Mouse (Mus musculus) neural tube, embryonic 14.5 days (tissue): Measurements from ENCODE around the gene Stag2. TPM values are rescaled to one million over a fixed set of nuclear protein-coding genes. Genes with fewer than 3 reads are reported as not detected.

Experiments used
- ATAC-seq: fragments of 200-750 bp; cut with Nextera tagmentation; 2 replicates; pipeline ENCODE4 v1.8.0; 2017; ENCODE audit warnings: low read depth, mild to moderate bottlenecking, moderate TSS enrichment, moderate library complexity
- H3K27ac ChIP-seq: fragments of 300-500 bp; sonication (generic); 2 replicates; pipeline ENCODE4 v1.5.1; 2014; ENCODE audit warnings: low read depth, mild to moderate bottlenecking, control low read depth, low read length, moderate library complexity, mixed read lengths
- H3K27me3 ChIP-seq: fragments of 300-500 bp; sonication (generic); 2 replicates; pipeline ENCODE4 v1.6.1; 2014; ENCODE audit warnings: low read length; ENCODE audit not compliant: control insufficient read depth, insufficient read depth
- H3K36me3 ChIP-seq: fragments of 300-500 bp; sonication (generic); 2 replicates; pipeline ENCODE4 v1.6.1; 2014; ENCODE audit warnings: low read length, mixed read lengths; ENCODE audit not compliant: control insufficient read depth, insufficient read depth
- H3K4me1 ChIP-seq: fragments of 300-500 bp; sonication (generic); 2 replicates; pipeline ENCODE4 v1.6.1; 2014; ENCODE audit warnings: low read length; ENCODE audit not compliant: control insufficient read depth, insufficient read depth
- H3K4me2 ChIP-seq: fragments of 300-500 bp; sonication (generic); 2 replicates; pipeline ENCODE4 v1.6.1; 2014; ENCODE audit warnings: mild to moderate bottlenecking, low read depth, low read length, control low read depth
- H3K4me3 ChIP-seq: fragments of 300-500 bp; sonication (generic); 2 replicates; pipeline ENCODE4 v1.5.1; 2014; ENCODE audit warnings: low read depth, low read length, control low read depth, mixed read lengths
- H3K9ac ChIP-seq: fragments of 300-500 bp; sonication (generic); replicated peaks from 2 replicates; pipeline ENCODE4 v1.6.1; 2014; ENCODE audit warnings: low read depth, mild to moderate bottlenecking, control low read depth, low read length, mixed read lengths
- H3K9me3 ChIP-seq: fragments of 300-500 bp; sonication (generic); 2 replicates; pipeline ENCODE4 v1.6.1; 2016; ENCODE audit warnings: low read length; ENCODE audit not compliant: control insufficient read depth
- WGBS: fragments of 180-500 bp; shearing (Covaris S2); extraction: QIAGEN DNeasy Blood & Tissue Kit; methylation state at CpG from one replicate; pipeline ENCODE4 v1.1.7; 2014; 5-methylcytosine and 5-hydroxymethylcytosine counted together
- polyA plus RNA-seq: library from polyadenylated mRNA; unstranded; fragments of >200 nt; fragmentation: Nextera tagmentation; extraction: Ambion mirVana; gene quantifications from 2 replicates; pipeline ENCODE4 v1.2.1, GENCODE M21; 2014

The Stag2 gene
- polyA plus RNA-seq, 1 experiment from 2014 or later, result 30.8 TPM

GRCm38 (mm10) chrX:42149557-42150345, 634 bp downstream of the Stag2 start:
- H3K27me3 ChIP-seq, result no peaks in the 10 kb centered on the region
- 20% methylated on average over 25 of the region's 71 CpGs for WGBS

GRCm38 (mm10) chrX:42150346-42151023, 1.4 kb downstream of the Stag2 start:
- Histone ChIP-seq H3K4me2 (peak overlapping the region; percentile 56), H3K4me3 (peak overlapping the region; percentile 55), H3K9me3 (no peaks in the 10 kb centered on the region), H3K27ac (peak overlapping the region; percentile 99), H3K9ac (peak overlapping the region; percentile 91), H3K36me3 (no peaks in the 10 kb centered on the region), H3K27me3 (no peaks in the 10 kb centered on the region), H3K4me1 (no peaks in the 10 kb centered on the region)
- ATAC-seq, result peak; percentile 86
- 25% methylated on average over 23 of the region's 40 CpGs for WGBS

More at GRCm38 (mm10) chrX:42149557-42150345, 634 bp downstream of the Stag2 start:
- ATAC-seq, result peak; percentile 67
- Histone ChIP-seq H3K4me3 (peak overlapping the region; percentile 55), H3K9ac (peak overlapping the region; percentile 91), H3K9me3 (no peaks in the 10 kb centered on the region), H3K36me3 (no peaks in the 10 kb centered on the region), H3K4me2 (peak overlapping the region; percentile 44), H3K4me1 (no peaks in the 10 kb centered on the region), H3K27ac (peak overlapping the region; percentile 99)

- H3K9ac ChIP-seq, result peak overlapping the region; percentile 41
Measured at GRCm38 (mm10) chrX:42151024-42151754, 2.1 kb downstream of the Stag2 start.

GRCm38 (mm10) chrX:42151903-42152369, 2.8 kb downstream of the Stag2 start:
- Histone ChIP-seq H3K27ac (peak overlapping the region; percentile 78), H3K4me1 (no peaks in the 10 kb centered on the region), H3K27me3 (no peaks in the 10 kb centered on the region), H3K4me2 (peak overlapping the region; percentile 56), H3K4me3 (peak overlapping the region; percentile 43), H3K36me3 (no peaks in the 10 kb centered on the region), H3K9me3 (no peaks in the 10 kb centered on the region), H3K9ac (no peak overlapping the region; the same call in 1 of the 2 replicates)
- peak; percentile 35; the same call in 1 of the 2 replicates for ATAC-seq
- WGBS, result 15% methylated on average over 17 of the region's 17 CpGs

More at GRCm38 (mm10) chrX:42151024-42151754, 2.1 kb downstream of the Stag2 start:
- peak overlapping the region; percentile 78 for H3K27ac ChIP-seq
- H3K9me3 ChIP-seq, result no peaks in the 10 kb centered on the region
- H3K4me2 ChIP-seq, result peak overlapping the region; percentile 56
- peak overlapping the region; percentile 43 for H3K4me3 ChIP-seq
- no peak for ATAC-seq
- no peaks in the 10 kb centered on the region for H3K36me3 ChIP-seq
- WGBS, result 18% methylated on average over 25 of the region's 25 CpGs
- H3K4me1 ChIP-seq, result no peaks in the 10 kb centered on the region
- H3K27me3 ChIP-seq, result no peaks in the 10 kb centered on the region

GRCm38 (mm10) chrX:42153056-42153455, 3.9 kb downstream of the Stag2 start:
- H3K9me3 ChIP-seq, result no peaks in the 10 kb centered on the region
- 33% methylated on average over 4 of the region's 4 CpGs for WGBS
- H3K4me2 ChIP-seq, result peak overlapping the region; percentile 56
- H3K27ac ChIP-seq, result no peak overlapping the region
- no peaks in the 10 kb centered on the region for H3K27me3 ChIP-seq
- H3K4me3 ChIP-seq, result 0 out of 2 replicates have a peak overlapping the region, but pooled peaks have one; percentile 1
- no peaks in the 10 kb centered on the region for H3K4me1 ChIP-seq
- no peak for ATAC-seq
- no peaks in the 10 kb centered on the region for H3K36me3 ChIP-seq
- H3K9ac ChIP-seq, result no peak overlapping the region

GRCm38 (mm10) chrX:42165455-42165854, 16.3 kb downstream of the Stag2 start:
- Histone ChIP-seq H3K4me2 (no peak overlapping the region), H3K4me1 (no peaks in the 10 kb centered on the region), H3K9me3 (no peaks in the 10 kb centered on the region), H3K27ac (no peak overlapping the region), H3K9ac (no peak overlapping the region), H3K36me3 (no peaks in the 10 kb centered on the region), H3K27me3 (no peaks in the 10 kb centered on the region), H3K4me3 (no peak overlapping the region)
- 94% methylated on average over 1 of the region's 1 CpGs for WGBS
- ATAC-seq, result no peak

DNA sequence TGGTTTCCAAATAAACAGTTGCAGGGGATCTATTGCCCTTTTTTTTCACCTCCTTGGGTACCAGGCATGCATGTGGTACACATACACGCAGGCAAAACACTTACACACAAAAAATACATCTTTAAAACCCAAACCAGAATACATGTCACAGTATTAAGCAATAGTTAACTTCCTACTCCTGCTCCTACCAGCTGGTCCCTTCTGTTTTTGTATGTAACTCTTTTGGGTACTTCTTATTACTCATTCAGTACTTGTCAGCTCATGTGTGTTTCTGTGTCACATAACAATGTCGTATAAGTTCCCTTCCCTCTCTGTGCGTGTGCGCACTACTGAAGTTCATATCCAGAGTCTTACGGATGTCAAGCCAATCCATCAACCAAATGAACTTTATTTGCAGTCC, 21.7 kb downstream of the Stag2 start:
- ATAC-seq, result no peak
- Histone ChIP-seq H3K27me3 (no peaks in the 10 kb centered on the region), H3K9ac (no peak overlapping the region)

DNA sequence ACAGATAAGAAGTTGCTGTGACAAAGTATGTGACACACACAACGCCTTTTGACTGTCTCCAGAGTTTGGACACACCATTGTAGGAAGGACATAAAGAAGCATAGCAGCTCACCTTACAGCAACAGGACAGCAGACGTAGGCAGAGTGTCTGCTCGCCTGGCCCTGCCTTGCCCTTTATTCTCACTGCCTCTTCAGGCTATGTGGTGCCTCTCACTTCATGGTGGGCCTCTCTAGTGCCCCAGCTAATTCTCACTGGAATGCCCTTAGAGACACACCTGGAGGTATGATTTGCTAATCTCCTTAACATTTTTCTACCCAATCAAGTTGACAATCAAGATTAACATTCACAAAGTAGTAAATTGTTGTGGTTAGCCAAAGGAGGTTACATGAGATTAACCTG, 38.5 kb downstream of the Stag2 start:
- no peak for ATAC-seq
- Histone ChIP-seq H3K27me3 (no peaks in the 10 kb centered on the region), H3K9me3 (no peaks in the 10 kb centered on the region), H3K36me3 (no peaks in the 10 kb centered on the region), H3K27ac (no peak overlapping the region), H3K4me1 (no peaks in the 10 kb centered on the region), H3K4me3 (no peak overlapping the region), H3K9ac (no peak overlapping the region), H3K4me2 (no peak overlapping the region)
- WGBS, result 88% methylated on average over 3 of the region's 3 CpGs

More for the DNA sequence above, 21.7 kb downstream of the Stag2 start:
- 96% methylated on average over 5 of the region's 5 CpGs for WGBS
- no peaks in the 10 kb centered on the region for H3K36me3 ChIP-seq
- no peak overlapping the region for H3K27ac ChIP-seq
- no peaks in the 10 kb centered on the region for H3K9me3 ChIP-seq
- no peaks in the 10 kb centered on the region for H3K4me1 ChIP-seq
- H3K4me2 ChIP-seq, result no peak overlapping the region
- H3K4me3 ChIP-seq, result no peak overlapping the region
